Mouse (Mus musculus): ENCODE measurements around the gene Rreb1.

- no peak for TF ChIP-seq CTCF (IDR thresholded peaks at IDR 0.05; ENCODE audit: low read depth)
- TF ChIP-seq EP300 (IDR thresholded peaks at IDR 0.05; ENCODE audit: low read depth), result no peak
Observed at GRCm38 (mm10) chr13:37816736-37817135, 38.5 kb downstream of the Rreb1 start.

Data from heart, postnatal 0 days (tissue).